Mouse (Mus musculus): ENCODE data around the gene Snx3. TPM values are rescaled to one million over a fixed set of nuclear protein-coding genes. Genes with fewer than 3 reads are reported as not detected.

Snx3 gene
- total RNA-seq, 2 experiments from 2014 or later, result 46.3 to 134 TPM

Other genes starting within 250 kb of the Snx3 start
- 160 and 187 TPM in 2 replicates for gene Foxo3, start 225.3 kb upstream of the Snx3 start, total RNA-seq (2015; ENCODE audit: low replicate concordance)
- gene Foxo3, start 225.3 kb upstream of the Snx3 start, total RNA-seq (2017; ENCODE audit: low replicate concordance), result 378 and 459 TPM in 2 replicates
- not detected in 2 replicates for gene Afg1l, start 23.5 kb upstream of the Snx3 start, total RNA-seq (2015; ENCODE audit: low replicate concordance)
- gene Afg1l, start 23.5 kb upstream of the Snx3 start, total RNA-seq (2017; ENCODE audit: low replicate concordance), result 1.8 TPM in 1 of 2 replicates, not detected in the other
- gene Nr2e1, start 81.6 kb downstream of the Snx3 start, total RNA-seq (2015; ENCODE audit: low replicate concordance), result not detected in 2 replicates
- gene Nr2e1, start 81.6 kb downstream of the Snx3 start, total RNA-seq (2017; ENCODE audit: low replicate concordance), result not detected in 2 replicates
- 14.6 and 24.2 TPM in 2 replicates for gene Ostm1, start 81.8 kb downstream of the Snx3 start, total RNA-seq (2015; ENCODE audit: low replicate concordance)
- 14.7 and 18.0 TPM in 2 replicates for gene Ostm1, start 81.8 kb downstream of the Snx3 start, total RNA-seq (2017; ENCODE audit: low replicate concordance)

Measured in erythroblast, adult 5-6 weeks (primary cell).